Mouse (Mus musculus) gastrocnemius, adult 18-20 months (tissue): ENCODE results near the gene Dbh. TPM values are rescaled to one million over a fixed set of nuclear protein-coding genes. Genes with fewer than 3 reads are reported as not detected.

Experiments used
- DNase-seq: peaks from one replicate; pipeline ENCODE4 v3.0.0; 2021; ENCODE audit warnings: low spot score
- long read RNA-seq, 2 experiments: library from polyadenylated mRNA; stranded (forward); transcript quantifications; one replicate each; pipeline ENCODE4 v2.0.0; 2021
- total RNA-seq, 2 experiments: library from RNA; stranded (reverse); gene quantifications; 2 replicates each; pipeline ENCODE4 v1.2.3; 2021

The Dbh gene
- total RNA-seq: not detected
- long read RNA-seq, experiment 1: 0 reads
- long read RNA-seq, experiment 2: 0 reads

DNA sequence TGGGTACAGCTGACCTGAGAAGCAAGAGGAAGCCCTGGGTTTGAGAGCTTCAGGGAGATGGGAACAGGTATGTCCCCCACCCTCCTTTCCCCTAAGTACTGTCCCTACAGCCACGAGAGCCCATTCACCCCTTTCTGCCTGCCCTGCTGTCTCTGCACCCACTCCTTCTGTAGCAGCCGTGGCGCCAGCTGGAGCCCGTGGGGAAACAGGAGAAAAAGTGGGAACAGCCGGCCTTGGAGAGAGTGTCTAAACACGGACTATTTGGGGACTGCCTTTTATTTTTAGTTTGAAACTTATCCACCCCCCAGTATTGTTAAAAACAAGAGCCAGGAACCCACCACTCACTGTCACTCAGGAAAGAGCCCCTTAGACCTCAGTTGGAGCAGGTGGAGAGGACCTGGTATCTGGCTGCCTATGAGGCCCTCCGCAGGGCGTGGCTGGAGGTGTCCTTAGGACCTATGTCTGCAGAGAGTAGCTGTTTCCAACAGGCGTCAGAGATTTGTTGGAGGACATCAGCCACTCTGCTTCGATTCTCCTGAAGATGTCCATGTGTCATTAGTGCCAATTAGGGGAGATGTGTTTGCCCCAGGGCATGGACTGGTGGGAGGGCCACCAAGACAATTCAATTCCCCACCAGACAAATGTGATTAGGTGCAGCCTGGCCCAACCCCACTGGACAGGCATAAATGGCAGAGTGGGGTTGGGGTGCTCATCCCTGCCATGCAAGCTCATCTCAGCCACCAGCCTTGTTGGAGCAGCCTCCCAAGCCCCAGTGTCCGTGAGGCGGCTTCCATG, at the start of gene Dbh:
Gene Dbh (plus strand): TSS at position 438 of the 795 bp plus-strand sequence.
- no peak for DNase-seq

DNA sequence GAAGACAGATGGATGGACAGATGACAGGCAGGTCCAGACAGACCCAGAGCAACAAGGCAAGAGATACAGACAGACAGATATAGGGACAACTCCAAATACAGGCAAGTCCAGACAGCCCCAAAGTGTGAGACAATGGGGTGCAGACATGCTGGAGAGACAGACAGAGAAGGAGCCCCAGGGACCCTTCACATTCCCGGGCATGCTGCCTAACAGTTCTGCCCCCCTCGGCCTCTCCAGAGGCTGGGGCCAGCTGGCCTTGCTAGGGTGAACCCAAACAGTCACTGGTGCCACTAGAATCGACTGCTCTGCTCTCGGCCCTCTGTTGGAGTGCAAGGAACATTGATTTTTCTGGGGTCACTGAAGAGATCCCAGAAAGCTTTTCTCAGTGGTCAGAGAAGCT, 46.6 kb upstream of the Dbh start:
- DNase-seq: no peak

DNA sequence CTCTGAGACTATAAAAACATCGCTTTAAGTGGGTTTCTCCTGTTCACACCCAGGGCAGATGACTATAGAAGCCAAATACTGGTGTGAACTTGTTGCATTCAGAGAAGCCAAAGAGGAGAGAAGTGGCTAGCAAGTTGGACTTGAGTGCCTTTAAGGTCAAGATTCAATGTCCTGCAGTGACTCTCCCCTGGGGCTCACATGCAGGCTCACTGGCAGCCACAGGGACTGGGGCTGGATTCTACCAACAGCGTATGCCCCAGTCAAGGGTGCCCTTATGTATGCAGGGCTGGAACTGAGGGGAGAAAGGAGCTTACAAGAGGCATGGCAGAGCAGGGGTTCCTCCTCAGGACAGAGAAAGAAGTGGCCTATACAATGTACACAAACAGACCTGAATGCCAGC, 45.3 kb upstream of the Dbh start:
- DNase-seq: no peak

DNA sequence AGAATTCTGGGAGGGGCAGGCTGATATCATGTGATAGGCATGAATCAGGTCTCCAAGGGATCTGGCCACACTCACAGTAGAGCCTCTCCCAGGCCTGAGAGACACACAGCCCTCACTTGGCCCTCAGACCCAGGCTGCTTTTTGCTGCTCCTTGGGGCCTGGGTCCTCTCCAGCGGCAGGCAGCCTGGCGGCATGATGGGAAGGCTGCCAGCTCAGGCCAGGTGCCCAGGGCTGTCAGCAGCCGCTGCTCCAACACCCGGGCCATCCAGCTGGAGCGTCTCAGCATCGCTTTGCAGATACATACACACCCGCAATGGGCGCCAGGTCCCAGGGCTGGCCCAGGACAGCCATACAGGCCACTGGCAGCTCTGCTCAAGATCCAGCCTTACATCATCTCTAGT, 44.8 kb upstream of the Dbh start:
- DNase-seq: peak; percentile 38

DNA sequence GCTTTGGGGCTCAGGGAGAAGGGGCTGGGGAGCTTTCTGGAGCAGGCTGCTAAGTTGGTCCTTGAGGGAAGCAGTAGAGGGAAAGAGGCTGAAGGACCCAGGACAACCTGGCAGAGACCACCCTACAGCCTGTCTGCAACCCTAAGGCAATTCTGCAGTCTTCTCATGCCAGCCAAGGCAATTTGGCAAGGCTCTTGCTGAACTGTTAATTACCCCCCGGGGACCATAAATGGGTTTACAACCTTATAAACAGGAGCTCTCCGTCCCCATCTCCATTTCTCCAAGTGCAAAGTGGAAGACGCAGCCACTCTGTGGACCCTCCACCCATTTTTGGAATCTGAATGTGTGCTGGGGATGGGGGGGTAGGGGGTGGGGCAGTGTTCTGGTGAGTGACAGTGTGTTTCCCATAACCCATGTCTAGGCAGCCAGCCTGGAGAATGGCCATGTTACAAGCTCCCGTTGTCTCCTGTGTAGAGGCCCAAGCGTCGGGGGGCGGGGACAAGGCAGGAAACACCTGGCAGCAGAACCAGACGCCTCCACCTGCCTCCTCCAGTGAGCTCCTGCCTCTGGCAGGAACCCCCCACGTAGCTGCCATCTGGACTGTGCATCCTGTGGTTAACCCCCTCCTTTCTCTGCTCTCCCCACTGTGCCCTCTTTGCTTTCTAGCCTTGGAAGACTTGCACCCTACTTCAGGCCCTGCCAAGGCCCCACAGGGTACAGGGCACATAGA, 43.2 kb upstream of the Dbh start:
- no peak for DNase-seq

DNA sequence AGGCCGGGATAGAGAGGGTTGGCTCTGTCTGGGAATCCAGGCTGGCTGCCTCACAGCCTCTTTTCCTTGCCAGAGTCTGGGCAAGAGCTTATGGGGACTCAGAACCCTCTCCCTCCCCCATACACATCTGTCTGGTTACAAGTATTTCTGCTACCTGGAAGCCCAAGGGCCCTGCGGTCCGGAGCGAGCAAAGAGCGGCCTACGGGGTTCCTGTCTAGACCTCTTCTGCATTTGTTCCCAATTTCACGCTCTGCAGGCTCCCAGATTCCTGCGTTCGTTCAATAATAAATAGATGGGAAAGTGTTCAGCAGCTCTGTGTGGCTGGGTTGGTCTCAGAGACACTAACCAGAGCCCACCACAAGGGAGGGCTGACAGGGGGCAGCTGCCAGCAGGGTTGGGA, 42.5 kb upstream of the Dbh start:
- DNase-seq: no peak

DNA sequence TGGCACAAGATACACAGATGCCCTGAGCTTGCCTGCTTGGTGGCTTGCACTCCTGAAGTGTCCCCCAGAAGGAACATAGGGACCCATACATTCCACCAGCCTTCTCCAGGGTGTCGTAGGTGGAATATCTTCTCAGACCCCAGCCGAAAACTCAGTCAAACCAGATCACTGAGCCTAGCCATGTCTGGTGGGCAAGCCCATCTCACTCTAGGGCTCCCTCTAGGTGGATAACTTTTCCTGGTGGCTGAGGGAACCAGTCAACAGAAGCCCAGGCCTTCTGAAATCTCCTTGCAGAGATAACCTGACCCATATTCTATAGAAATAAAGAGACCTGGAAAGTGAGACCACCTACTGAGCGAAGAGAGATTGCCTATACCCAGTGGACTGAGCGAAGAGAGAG, 41.9 kb upstream of the Dbh start:
- no peak for DNase-seq

DNA sequence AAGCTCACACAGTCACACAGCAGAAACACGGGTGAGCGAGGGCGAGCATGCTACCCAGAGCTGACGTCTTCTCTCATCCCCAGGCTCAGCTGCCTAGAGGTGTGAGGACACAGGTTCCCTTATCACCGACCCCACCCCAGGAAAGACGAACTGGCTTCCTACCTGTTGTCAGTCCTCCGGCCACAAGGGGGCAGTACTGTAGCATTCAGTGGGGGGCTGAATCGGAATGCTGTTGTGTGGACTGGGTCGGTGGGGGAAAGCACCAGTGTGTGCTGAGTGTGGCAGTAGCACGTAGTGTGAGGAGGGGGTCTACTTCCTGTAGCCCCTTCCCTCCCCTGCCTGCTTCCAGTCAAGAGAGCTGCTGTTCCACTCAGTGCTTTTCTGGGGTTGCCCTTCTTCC, 39.1 kb upstream of the Dbh start:
- DNase-seq: peak; percentile 60

DNA sequence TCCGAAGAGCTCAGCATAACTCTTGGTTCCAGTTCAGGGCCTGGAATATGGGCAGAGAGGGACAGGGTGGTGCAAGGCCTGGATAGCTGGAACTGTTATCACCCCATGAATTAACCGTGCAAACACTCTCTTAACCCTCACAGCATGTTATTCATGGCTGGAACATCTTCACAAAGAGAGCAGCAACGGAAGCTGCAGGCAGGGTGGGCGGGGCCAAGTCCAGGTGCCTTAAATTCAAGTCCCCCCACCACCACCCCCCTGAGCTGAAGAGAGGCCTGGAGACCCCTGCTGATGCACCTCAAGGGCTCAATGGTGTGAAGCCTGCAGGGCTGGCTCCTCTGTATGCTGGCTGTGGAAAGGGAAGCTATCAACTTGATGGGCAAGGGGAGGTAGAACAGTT, 38.5 kb upstream of the Dbh start:
- no peak for DNase-seq

DNA sequence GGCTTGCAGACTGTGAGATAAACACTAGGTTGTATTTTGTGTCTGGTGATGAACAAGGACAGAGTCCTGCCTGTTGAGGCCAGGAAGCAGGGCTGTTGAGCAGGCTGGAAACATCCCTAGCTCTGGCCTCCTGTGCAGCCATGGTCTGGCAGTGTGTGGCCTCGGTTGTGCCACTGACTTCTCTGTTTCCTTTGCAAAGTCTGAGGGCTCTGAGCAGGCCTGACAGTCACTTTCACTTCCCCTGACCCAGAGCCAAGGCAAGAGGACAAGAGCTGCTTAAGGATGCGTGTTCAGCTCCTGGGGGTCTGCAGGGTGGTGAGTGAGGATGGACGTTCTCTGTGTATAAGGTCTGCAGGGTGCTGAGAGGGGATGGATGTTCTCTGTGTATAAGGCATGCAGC, 36.0 kb upstream of the Dbh start:
- DNase-seq: no peak

DNA sequence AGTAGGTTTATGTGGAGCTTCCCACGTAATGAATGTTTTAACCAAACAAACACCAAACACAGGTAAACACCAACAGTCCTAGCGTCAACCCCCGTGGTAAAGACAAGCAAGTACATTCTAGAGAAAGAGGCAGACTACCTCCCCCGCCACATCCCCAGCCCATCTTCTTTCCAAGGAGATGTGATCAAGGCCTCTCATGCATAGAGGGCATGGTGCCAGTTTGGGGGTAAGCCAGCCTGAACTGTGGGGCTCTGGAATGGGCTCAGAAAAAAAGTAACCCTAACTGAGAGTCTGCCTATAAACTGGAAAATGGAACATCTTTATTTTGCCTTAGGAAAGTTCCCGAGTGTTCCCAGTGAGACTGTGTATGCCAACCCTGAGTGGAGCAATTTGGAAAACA, 29.1 kb upstream of the Dbh start:
- DNase-seq: no peak

DNA sequence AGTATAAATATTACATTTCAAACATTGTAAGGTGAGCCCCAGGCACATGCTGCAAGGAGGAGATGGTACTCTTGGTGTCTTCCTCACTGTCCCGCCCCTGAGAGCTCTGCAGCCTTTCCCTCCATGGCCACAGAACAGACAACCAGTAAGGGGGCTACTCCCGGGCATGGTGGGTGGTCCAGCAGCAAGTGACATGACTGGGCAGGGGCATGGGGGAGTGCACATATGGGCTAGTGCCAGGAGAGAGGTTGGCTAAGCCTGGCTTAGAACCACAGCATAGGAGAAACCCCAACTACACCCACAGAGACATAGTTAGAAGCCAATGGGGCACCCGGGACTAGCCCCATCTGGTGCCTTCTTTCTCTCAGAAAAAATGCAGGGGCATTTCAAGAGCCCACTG, 28.7 kb upstream of the Dbh start:
- no peak for DNase-seq

DNA sequence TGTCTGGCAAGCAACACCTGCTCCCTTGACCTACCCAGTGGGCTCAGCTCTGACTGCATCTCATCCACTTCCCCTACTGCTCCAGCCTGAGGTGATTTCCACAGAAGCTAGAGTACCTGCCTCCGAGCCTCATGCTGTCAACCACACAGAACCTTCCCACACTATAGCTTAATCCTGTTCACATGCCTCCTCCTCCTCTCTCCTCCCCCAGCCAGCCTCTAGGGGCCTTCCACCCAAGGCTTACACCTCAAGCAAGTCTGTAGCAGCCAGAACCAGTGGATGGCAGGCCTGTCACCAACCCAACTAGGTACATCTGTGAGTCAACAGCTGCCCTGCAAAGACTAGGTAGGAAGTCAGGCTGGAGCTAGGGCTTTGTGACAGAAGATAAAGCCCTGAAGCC, 28.2 kb upstream of the Dbh start:
- DNase-seq: no peak

DNA sequence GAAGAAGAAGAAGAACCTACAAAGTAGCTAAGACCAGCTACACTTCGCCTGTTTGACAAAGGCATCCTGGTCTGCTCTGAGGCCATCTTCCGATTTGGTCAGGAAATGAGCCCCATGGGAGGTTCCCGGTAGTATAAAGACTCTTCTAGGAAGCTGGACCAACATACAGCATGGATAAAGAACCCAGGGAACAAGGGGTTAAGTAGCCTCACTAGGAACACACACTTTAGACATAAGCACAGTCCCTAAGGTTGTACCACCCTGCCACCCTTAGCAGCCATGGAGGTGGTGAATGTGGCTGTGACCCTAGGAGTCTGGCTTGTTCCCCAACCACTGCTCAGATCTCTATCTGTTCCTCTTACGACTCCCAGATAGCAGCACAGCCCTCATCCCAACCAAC, 26.7 kb upstream of the Dbh start:
- no peak for DNase-seq

DNA sequence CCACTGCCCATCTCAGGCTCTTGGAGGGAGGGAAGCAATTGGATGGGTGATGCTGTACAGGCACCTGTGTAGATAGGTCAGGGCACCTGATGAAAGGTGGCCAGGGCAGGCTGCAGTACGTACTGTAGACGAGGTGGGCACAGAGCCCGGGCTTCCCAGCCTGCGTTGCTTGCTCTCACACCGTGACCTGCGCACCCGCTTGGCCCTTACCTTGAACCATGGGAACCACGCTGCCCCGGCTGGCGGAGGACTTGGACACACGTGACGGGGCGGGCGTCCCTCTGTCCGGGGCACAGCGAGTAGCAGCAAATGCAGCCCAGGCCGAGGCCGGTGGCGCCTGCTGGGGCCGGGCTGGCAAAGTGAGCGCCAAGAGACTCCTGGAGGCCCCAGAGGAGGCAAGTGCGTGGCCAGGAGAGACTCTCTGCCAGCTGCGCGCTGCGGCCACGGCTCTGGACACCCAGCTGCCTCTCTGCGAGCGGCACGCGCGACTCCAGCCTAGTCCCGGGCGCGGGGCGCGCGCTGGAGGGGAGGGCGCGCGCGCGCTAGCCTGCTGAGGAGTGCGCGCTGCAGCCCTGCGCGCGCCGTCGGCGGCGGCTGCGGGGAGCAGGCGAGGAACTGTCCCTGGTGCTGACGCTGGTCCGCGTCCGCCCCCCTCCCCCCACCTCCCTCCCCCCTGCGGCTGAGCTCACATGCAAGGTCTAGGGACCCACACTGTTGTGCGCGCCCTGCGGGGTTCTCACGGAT, 22.9 kb upstream of the Dbh start, which contains the start of gene Fam163b:
Gene Fam163b (minus strand): TSS at position 542 of the 744 bp plus-strand sequence.
- no peak for DNase-seq

DNA sequence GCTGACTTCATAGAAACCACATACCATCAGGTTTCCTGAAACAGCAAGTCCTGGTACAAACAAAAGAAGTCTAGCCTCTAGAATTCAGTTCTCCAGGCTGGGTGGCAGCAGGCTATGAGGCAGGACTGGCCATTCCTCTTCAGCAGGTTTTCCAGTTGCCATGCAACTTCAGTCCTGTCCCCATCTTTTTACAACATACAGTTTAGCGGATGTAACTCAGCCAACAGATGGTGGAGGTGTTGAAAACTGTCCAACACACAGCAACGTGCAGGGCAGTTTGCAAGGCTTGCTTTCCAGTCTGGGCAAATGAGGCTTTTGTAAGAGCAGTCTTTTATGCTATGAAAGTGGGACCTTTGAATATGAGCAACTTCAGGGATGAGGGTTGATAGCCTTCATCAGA, 20.1 kb upstream of the Dbh start:
- DNase-seq: no peak

DNA sequence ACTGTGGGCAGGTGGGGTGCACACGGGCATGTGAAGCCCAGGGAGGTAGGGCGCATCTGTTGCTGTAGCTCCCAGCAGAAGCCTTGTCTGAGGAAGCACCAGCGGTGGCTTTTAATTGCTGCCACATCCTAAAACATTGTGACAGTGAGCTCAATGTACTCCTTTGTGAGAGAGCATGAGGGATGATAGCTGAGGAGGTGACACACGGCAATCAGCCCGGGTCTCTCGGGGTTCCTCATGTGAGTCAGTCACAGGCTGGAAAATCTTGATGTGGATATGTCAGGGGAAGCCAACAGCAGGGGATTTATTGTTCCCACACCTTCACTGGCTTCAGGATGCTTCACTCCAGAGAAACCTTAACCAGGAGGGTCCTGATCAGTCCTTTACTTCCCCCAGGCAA, 18.2 kb upstream of the Dbh start:
- no peak for DNase-seq

DNA sequence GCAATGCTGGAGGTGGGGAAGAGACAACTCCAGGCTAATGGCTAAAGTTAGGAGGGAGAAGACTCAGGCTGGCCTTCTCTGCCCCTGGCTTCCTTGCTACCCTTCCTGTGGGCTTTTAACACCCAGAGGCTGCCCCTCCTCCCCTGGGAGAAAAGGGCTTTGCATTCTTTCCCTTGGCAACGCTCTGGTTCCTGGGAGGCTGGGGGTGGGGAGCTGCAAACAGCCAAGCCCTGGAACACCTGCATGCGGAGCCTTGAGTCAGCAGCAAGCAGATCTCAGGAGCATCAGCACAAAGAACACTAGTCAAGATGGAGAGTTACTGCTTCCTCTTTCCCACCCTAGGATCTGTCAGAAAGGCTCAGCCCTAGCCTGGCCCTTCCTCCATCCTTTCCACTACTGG, 15.6 kb upstream of the Dbh start:
- DNase-seq: no peak

DNA sequence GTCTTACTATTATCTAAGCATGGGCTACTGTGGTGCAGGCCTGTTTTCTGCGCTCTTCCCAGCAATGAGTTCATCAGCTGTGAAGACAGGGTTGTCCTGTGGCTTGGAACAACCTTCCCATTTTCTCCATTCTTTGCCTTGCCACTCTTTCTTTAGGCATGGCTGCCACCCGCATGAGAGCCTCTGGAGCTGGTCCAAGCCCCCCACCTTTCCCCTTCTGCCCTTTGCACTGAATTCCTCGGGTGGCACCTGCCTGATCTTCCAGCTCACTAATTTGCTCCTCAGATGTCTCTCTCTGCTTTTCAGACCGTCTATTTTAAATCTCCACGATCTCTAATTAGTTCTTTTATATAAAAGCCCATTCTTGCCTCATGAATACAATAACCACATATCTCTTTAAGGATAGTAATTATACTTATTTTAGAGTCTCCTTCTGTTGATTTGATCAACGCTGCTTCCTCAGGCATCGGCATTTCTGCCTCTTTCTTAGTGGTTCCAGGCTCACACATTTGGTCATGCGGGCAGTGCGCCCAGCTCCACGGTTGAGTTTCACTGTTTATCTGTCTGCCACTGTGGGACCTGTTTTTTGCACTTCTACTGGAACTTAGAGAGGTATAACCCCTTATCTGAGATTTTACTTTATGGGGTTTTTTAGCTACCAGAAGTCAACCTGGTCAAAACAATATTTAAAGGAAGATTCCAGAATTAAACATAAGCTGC, 10.4 kb upstream of the Dbh start:
- DNase-seq: no peak

DNA sequence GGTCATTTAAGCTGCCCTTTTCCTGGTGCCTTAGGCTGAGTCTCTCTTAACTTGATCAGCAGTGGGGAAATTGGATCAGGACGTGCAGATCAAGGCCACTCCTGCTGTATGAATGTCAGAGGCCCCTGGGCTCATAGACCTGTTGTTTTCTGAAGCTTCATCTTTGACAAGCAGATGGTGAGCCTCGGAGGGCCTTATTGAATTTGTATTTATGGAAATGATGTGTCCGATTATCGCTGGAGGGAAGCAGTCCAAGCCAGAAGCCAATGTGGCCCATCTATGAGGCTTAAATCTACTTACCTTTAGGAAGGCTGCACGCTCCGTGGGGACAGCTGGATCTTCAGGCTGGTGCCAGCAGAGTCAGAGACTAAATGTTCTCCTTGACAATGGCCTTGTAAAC, 8.4 kb upstream of the Dbh start:
- DNase-seq: no peak

DNA sequence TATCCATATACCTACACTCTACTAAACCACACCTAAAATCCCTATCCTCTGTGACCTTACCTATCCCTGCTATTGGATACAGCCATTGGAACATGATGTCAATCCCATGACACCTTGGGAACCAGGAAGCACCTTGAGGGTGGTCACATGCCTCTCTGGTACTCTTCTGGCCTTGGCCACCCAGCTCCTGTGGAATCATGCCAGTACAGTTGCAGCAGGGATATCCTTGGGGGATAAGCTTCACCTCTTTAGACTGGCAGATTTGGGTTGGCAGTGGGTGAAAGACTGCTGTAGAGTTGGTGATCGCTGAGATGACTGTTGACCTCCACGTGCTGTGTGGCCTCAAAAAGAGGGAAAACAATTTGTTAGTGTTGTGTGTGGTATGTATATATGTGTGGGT, 3.5 kb upstream of the Dbh start:
- DNase-seq: no peak

DNA sequence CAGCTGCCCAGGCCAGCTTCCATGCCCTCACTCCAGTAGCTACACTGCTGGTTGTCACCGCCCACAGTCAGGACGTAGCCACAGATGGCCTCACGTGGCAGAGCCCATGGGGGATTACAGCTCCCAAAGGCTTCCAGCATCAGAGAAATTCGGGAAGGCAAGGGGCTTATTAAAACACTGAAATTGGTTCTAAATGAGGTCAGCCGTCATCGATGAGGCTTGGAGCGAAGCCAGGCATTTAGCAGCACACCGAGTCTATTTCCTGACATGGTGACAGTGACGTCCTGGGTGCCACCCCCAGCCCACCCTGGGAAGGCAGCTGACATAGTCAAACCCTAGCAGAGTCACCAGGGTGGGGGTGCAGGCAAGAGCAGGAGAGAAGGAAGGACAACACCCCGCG, 2.4 kb upstream of the Dbh start:
- no peak for DNase-seq
